ENCODE assay signal across 8 mouse cellular contexts in genomic region chr5:135887675-135888102, GRCm38 (mm10). TPM values are rescaled to one million over a fixed set of nuclear protein-coding genes. Genes with fewer than 3 reads are reported as not detected.
DNase-seq lines count a peak whose midpoint lies in the region; ATAC-seq and TF ChIP-seq lines count a peak whose summit lies in the region.

TSS of gene Hspb1 (plus strand) at chr5:135887919.

- H3K36me3 ChIP-seq in E14TG2a.4 (ENCODE audit: insufficient read depth, low read length) = peaks cover 3% of the 10 kb centered on the region; the same call in 1 of the 2 replicates
- no peaks in the 10 kb centered on the region for H3K36me3 ChIP-seq in forebrain, postnatal 0 days (ENCODE audit: insufficient read depth)
- H3K36me3 ChIP-seq in hindbrain, embryonic 11.5 days (ENCODE audit: control insufficient read depth, insufficient read depth, low read length) = no peaks in the 10 kb centered on the region
- H3K36me3 ChIP-seq in limb, embryonic 11.5 days (ENCODE audit: control insufficient read depth, insufficient read depth, low read length) = no peaks in the 10 kb centered on the region
- H3K36me3 ChIP-seq in midbrain, embryonic 13.5 days = no peaks in the 10 kb centered on the region

- peaks cover 73% of the 10 kb centered on the region for H3K4me1 ChIP-seq in E14TG2a.4 (replicated peaks; ENCODE audit: low read depth, low read length)
- no peaks in the 10 kb centered on the region for H3K4me1 ChIP-seq in forebrain, postnatal 0 days (ENCODE audit: insufficient read depth)
- peaks cover 7% of the 10 kb centered on the region; the same call in 1 of the 2 replicates for H3K4me1 ChIP-seq in hindbrain, embryonic 11.5 days (replicated peaks; ENCODE audit: control insufficient read depth, insufficient read depth, low read length)
- H3K4me1 ChIP-seq in limb, embryonic 11.5 days (ENCODE audit: control insufficient read depth, insufficient read depth, low read length) = no peaks in the 10 kb centered on the region
- H3K4me1 ChIP-seq in midbrain, embryonic 13.5 days (replicated peaks) = peaks cover 14% of the 10 kb centered on the region; the same call in 1 of the 2 replicates

- no peaks in the 10 kb centered on the region for H3K27me3 ChIP-seq in E14TG2a.4 (ENCODE audit: insufficient read depth, low read length)
- peaks cover 14% of the 10 kb centered on the region for H3K27me3 ChIP-seq in forebrain, postnatal 0 days (ENCODE audit: insufficient read depth, low read length)
- H3K27me3 ChIP-seq in hindbrain, embryonic 11.5 days (ENCODE audit: control insufficient read depth, insufficient read depth, low read length) = peaks cover 23% of the 10 kb centered on the region
- H3K27me3 ChIP-seq in limb, embryonic 11.5 days (ENCODE audit: control insufficient read depth, insufficient read depth, low read length) = peaks cover 29% of the 10 kb centered on the region
- peaks cover 54% of the 10 kb centered on the region for H3K27me3 ChIP-seq in midbrain, embryonic 13.5 days

- H3K9me3 ChIP-seq in E14TG2a.4 (ENCODE audit: low read length) = no peaks in the 10 kb centered on the region
- H3K9me3 ChIP-seq in forebrain, postnatal 0 days (ENCODE audit: low read length) = no peaks in the 10 kb centered on the region
- H3K9me3 ChIP-seq in hindbrain, embryonic 11.5 days (ENCODE audit: control insufficient read depth, low read length) = no peaks in the 10 kb centered on the region
- no peaks in the 10 kb centered on the region for H3K9me3 ChIP-seq in limb, embryonic 11.5 days (ENCODE audit: control insufficient read depth, low read length)
- no peaks in the 10 kb centered on the region for H3K9me3 ChIP-seq in midbrain, embryonic 13.5 days

- no peak within 1 kb of the TSS for H3K9ac ChIP-seq in forebrain, postnatal 0 days
- 0 out of 2 replicates have a peak within 1 kb of the TSS, but pooled peaks have one; percentile 33 for H3K9ac ChIP-seq in hindbrain, embryonic 11.5 days (ENCODE audit: low read depth, low read length)
- H3K9ac ChIP-seq in limb, embryonic 11.5 days (ENCODE audit: low read length) = no peak within 1 kb of the TSS
- 0 out of 2 replicates have a peak within 1 kb of the TSS, but pooled peaks have one; percentile 36 for H3K9ac ChIP-seq in midbrain, embryonic 13.5 days (replicated peaks)

- no peak for TF ChIP-seq CTCF in E14TG2a.4 (conservative IDR thresholded peaks at IDR 0.05; ENCODE audit: low read length)
- no peak for TF ChIP-seq CTCF in forebrain, postnatal 0 days (IDR thresholded peaks at IDR 0.05; ENCODE audit: low read depth)

- H3K4me2 ChIP-seq in forebrain, postnatal 0 days (ENCODE audit: low read depth) = peak within 1 kb of the TSS; percentile 25
- H3K4me2 ChIP-seq in hindbrain, embryonic 11.5 days (replicated peaks; ENCODE audit: low read depth, low read length) = peak within 1 kb of the TSS; percentile 30; the same call in 1 of the 2 replicates
- peak within 1 kb of the TSS; percentile 37 for H3K4me2 ChIP-seq in limb, embryonic 11.5 days (ENCODE audit: low read depth, severe bottlenecking)
- peak within 1 kb of the TSS; percentile 37 for H3K4me2 ChIP-seq in midbrain, embryonic 13.5 days (replicated peaks)

- 2% methylated on average over 22 of the region's 24 CpGs for WGBS in forebrain, postnatal 0 days
- 2% methylated on average over 19 of the region's 24 CpGs for WGBS in hindbrain, embryonic 11.5 days
- WGBS in limb, embryonic 11.5 days = 1% methylated on average over 24 of the region's 24 CpGs
- 2% methylated on average over 24 of the region's 24 CpGs for WGBS in midbrain, embryonic 13.5 days

- peak; percentile 95 for DNase-seq in adrenal gland, adult 2 months
- DNase-seq in forebrain, postnatal 0 days = no peak
- DNase-seq in hindbrain, embryonic 11.5 days (ENCODE audit: low spot score) = peak; percentile 59
- peak; percentile 69 for DNase-seq in limb, embryonic 11.5 days (ENCODE audit: low spot score)
- DNase-seq in urinary bladder, postnatal 25 days (ENCODE audit: low spot score) = peak; percentile 70
- no peak for DNase-seq in cerebellum, adult 9-10 months

- peak within 1 kb of the TSS; percentile 90 for H3K4me3 ChIP-seq in E14TG2a.4 (replicated peaks; ENCODE audit: low read length)
- H3K4me3 ChIP-seq in forebrain, postnatal 0 days (ENCODE audit: low read depth, low read length) = peak within 1 kb of the TSS; percentile 6; the same call in 1 of the 2 replicates
- H3K4me3 ChIP-seq in hindbrain, embryonic 11.5 days (ENCODE audit: low read depth, low read length) = peak within 1 kb of the TSS; percentile 12
- H3K4me3 ChIP-seq in limb, embryonic 11.5 days (ENCODE audit: low read depth, low read length) = peak within 1 kb of the TSS; percentile 21
- peak within 1 kb of the TSS; percentile 26 for H3K4me3 ChIP-seq in midbrain, embryonic 13.5 days (replicated peaks)

- no peak within 1 kb of the TSS for H3K27ac ChIP-seq in forebrain, postnatal 0 days (ENCODE audit: low read depth, low read length)
- H3K27ac ChIP-seq in hindbrain, embryonic 11.5 days (ENCODE audit: low read depth, low read length) = no peak within 1 kb of the TSS
- H3K27ac ChIP-seq in limb, embryonic 11.5 days (replicated peaks; ENCODE audit: low read depth, low read length) = no peak within 1 kb of the TSS
- no peak within 1 kb of the TSS for H3K27ac ChIP-seq in midbrain, embryonic 13.5 days

- no peak for ATAC-seq in forebrain, postnatal 0 days
- ATAC-seq in hindbrain, embryonic 11.5 days (ENCODE audit: low FRiP score) = no peak
- ATAC-seq in limb, embryonic 11.5 days (ENCODE audit: insufficient number of reproducible peaks, low FRiP score, low TSS enrichment, low read depth) = no peak
- ATAC-seq in midbrain, embryonic 13.5 days = peak; percentile 17; the same call in 1 of the 2 replicates

RNA-seq across cellular contexts. Expression of gene Hspb1, which starts in this region (rescaled TPM):
- 100 to 1,000 TPM; 236 to 614 TPM for total RNA-seq in adrenal gland, adult 2 months (2021)
- 309 and 678 TPM in 2 replicates for polyA plus RNA-seq in adrenal gland, adult 2 months (2012; rRNA removed)
- 9.8 and 11.5 TPM in 2 replicates for total RNA-seq in forebrain, postnatal 0 days (2014; rRNA removed)
- polyA plus RNA-seq in forebrain, postnatal 0 days (2015; fragmentation: Nextera tagmentation; extraction: Ambion mirVana) = 9.2 and 11.2 TPM in 2 replicates
- polyA plus RNA-seq in hindbrain, embryonic 11.5 days (2014; fragmentation: Nextera tagmentation; extraction: Ambion mirVana) = 16.6 and 26.1 TPM in 2 replicates
- polyA plus RNA-seq in limb, embryonic 11.5 days (2014; fragmentation: Nextera tagmentation; extraction: Ambion mirVana) = 30.7 and 35.4 TPM in 2 replicates
- 6.8 and 7.1 TPM in 2 replicates for polyA plus RNA-seq in midbrain, embryonic 13.5 days (2015; fragmentation: Nextera tagmentation; extraction: Ambion mirVana)

Comparison
In these comparisons a context has a peak if more than half of its experiments do, and no peak if none do; other contexts are left out.
1. RNA of gene Hspb1 (total RNA-seq): 236 to 614 TPM in adrenal gland, adult 2 months; 9.8 to 11.5 TPM in forebrain, postnatal 0 days; every median in the first group is over 10 times any median in the second.
2. H3K4me3 ChIP-seq: peak in every context shown above with its lines; median percentile 90 in E14TG2a.4; 26 in midbrain, embryonic 13.5 days; 21 in limb, embryonic 11.5 days; 12 in hindbrain, embryonic 11.5 days; 6 in forebrain, postnatal 0 days.
3. DNase-seq: peak in adrenal gland, adult 2 months (single experiment), hindbrain, embryonic 11.5 days (single experiment), limb, embryonic 11.5 days (single experiment) and urinary bladder, postnatal 25 days (single experiment); none in forebrain, postnatal 0 days (single experiment) and cerebellum, adult 9-10 months (single experiment).
4. H3K9ac ChIP-seq: peak in hindbrain, embryonic 11.5 days (single experiment) and midbrain, embryonic 13.5 days (single experiment); none in forebrain, postnatal 0 days (single experiment) and limb, embryonic 11.5 days (single experiment).
5. Peak in every context shown above with its lines, with median percentiles within 50 percentile points of each other: H3K4me2 ChIP-seq.